29 mouse cellular contexts compared by ENCODE assay signal in genomic region chr13:45080771-45081170, GRCm38 (mm10). TPM values are rescaled to one million over a fixed set of nuclear protein-coding genes. Genes with fewer than 3 reads are reported as not detected.
A peak's percentile ranks its signal among the peaks of the same experiment; 100 is the strongest.
DNase-seq lines count a peak whose midpoint lies in the region; ATAC-seq lines count a peak whose summit lies in the region.
"Had no signal": no experiment of that assay in that cellular context is flagged by ENCODE, and none has a peak within 500 bp of the region (broad histone marks: within the 10 kb centered on the region; RNA-seq: fewer than 3 reads in every experiment).

No protein-coding gene starts in this region.

- no peak overlapping the region for H3K4me3 ChIP-seq in heart, embryonic 11.5 days (ENCODE audit: low read depth, low read length)
- H3K4me3 ChIP-seq: embryonic facial prominence, embryonic 13.5 days; embryonic facial prominence, embryonic 15.5 days; forebrain, embryonic 12.5 days had no signal

- no peak overlapping the region for H3K4me2 ChIP-seq in heart, embryonic 11.5 days
- H3K4me2 ChIP-seq: embryonic facial prominence, embryonic 13.5 days; embryonic facial prominence, embryonic 15.5 days; forebrain, embryonic 12.5 days had no signal

- DNase-seq in cerebellum, adult 9-10 months, result peak; percentile 13
- no peak for DNase-seq in cerebellum, postnatal 14 days
- peak; percentile 13 for DNase-seq in heart, adult 11 months
- peak; percentile 3 for DNase-seq in thymus, postnatal 0 days (ENCODE audit: low spot score)
- DNase-seq in thymus, postnatal 36 days, result no peak
- DNase-seq: adrenal gland, adult 8-10 months; adrenal gland, postnatal 14 days; adrenal gland, postnatal 36 days; B cell, adult 2 months; cerebellum, adult 11 months; cerebellum, adult 18-20 months; cerebellum, adult 8-10 months; cerebellum, postnatal 10 days; cerebellum, postnatal 36 days; embryo, embryonic 11 days had no signal

- H3K4me1 ChIP-seq in heart, embryonic 11.5 days (ENCODE audit: control insufficient read depth, insufficient read depth, low read length), result peaks cover 9% of the 10 kb centered on the region
- H3K4me1 ChIP-seq: embryonic facial prominence, embryonic 13.5 days; embryonic facial prominence, embryonic 15.5 days had no signal

- no peaks in the 10 kb centered on the region for H3K27me3 ChIP-seq in heart, embryonic 11.5 days (ENCODE audit: control insufficient read depth, insufficient read depth, low read length)
- H3K27me3 ChIP-seq: CH12.LX; embryonic facial prominence, embryonic 15.5 days had no signal

- H3K36me3 ChIP-seq in heart, embryonic 11.5 days (ENCODE audit: control insufficient read depth, insufficient read depth, low read length), result no peaks in the 10 kb centered on the region
- H3K36me3 ChIP-seq: embryonic facial prominence, embryonic 13.5 days; embryonic facial prominence, embryonic 15.5 days; forebrain, embryonic 12.5 days; G1E had no signal

- H3K9me3 ChIP-seq in heart, embryonic 11.5 days (replicated peaks; ENCODE audit: control insufficient read depth, low read length), result no peaks in the 10 kb centered on the region; the same call in 1 of the 2 replicates
- H3K9me3 ChIP-seq: embryonic facial prominence, embryonic 13.5 days; embryonic facial prominence, embryonic 15.5 days; forebrain, embryonic 12.5 days had no signal

- WGBS in heart, embryonic 11.5 days (ENCODE audit: insufficient replicate concordance), result 87% methylated on average over 3 of the region's 3 CpGs

- H3K9ac ChIP-seq in heart, embryonic 11.5 days (ENCODE audit: low read depth, low read length), result no peak overlapping the region
- H3K9ac ChIP-seq: embryonic facial prominence, embryonic 13.5 days; embryonic facial prominence, embryonic 15.5 days; forebrain, embryonic 12.5 days had no signal

- H3K27ac ChIP-seq in heart, embryonic 11.5 days (ENCODE audit: low read depth, low read length), result no peak overlapping the region
- H3K27ac ChIP-seq: embryonic facial prominence, embryonic 13.5 days; embryonic facial prominence, embryonic 15.5 days; forebrain, embryonic 12.5 days had no signal

- ATAC-seq in heart, embryonic 11.5 days (replicated peaks; ENCODE audit: insufficient number of reproducible peaks, low FRiP score, low TSS enrichment), result no peak
- no peak for ATAC-seq in erythroblast, adult 5-6 weeks (replicated peaks; ENCODE audit: low FRiP score, poor library complexity, severe bottlenecking)
- ATAC-seq: activated CD4-positive, CD25-positive, alpha-beta regulatory T cell, adult 4 months; CD4-positive, CD25-positive, alpha-beta regulatory T cell, adult 4 months; forebrain, embryonic 14.5 days; forebrain, embryonic 16.5 days; Patski had no signal

RNA-seq across cellular contexts. Expression of gene Gm9817, which starts 2.3 kb away (rescaled TPM):
- 0.23 TPM in 1 of 2 replicates, not detected in the other for polyA plus RNA-seq in heart, embryonic 11.5 days (2014; fragmentation: Nextera tagmentation; extraction: Ambion mirVana)
- polyA plus RNA-seq in thymus, postnatal 0 days (2015; fragmentation: Nextera tagmentation; extraction: Ambion mirVana), result 0.05 TPM in 1 of 2 replicates, not detected in the other
- not detected in 2 replicates for total RNA-seq in erythroblast, adult 5-6 weeks (2015; ENCODE audit: low replicate concordance)
- total RNA-seq in erythroblast, adult 5-6 weeks (2017; ENCODE audit: low replicate concordance), result not detected in 2 replicates
- total RNA-seq: adrenal gland, postnatal 14 days; CH12.LX; common myeloid progenitor, adult 5-6 weeks had no signal
- polyA plus RNA-seq: embryonic facial prominence, embryonic 11.5 days; embryonic facial prominence, embryonic 13.5 days; forebrain, embryonic 12.5 days; forebrain, embryonic 16.5 days; Patski had no signal

Comparison
In these comparisons a context has a peak if more than half of its experiments do, and no peak if none do; other contexts are left out.
1. DNase-seq: peak in cerebellum, adult 9-10 months (single experiment), heart, adult 11 months (single experiment) and thymus, postnatal 0 days (single experiment); none in cerebellum, postnatal 14 days (0 of 2) and thymus, postnatal 36 days (0 of 2).